Mouse (Mus musculus) colon, adult 2 months (tissue): ENCODE results near the gene Foxb2. TPM values are rescaled to one million over a fixed set of nuclear protein-coding genes. Genes with fewer than 3 reads are reported as not detected.

Experiments
- polyA plus RNA-seq: library from polyadenylated mRNA; depleted of rRNA; stranded (reverse); fragments of >200 nt; gene quantifications from 2 replicates; pipeline ENCODE4 v1.2.3, GENCODE M21; 2012; rRNA removed

Foxb2 gene
- polyA plus RNA-seq, result not detected in 2 replicates

GRCm38 (mm10) chr19:16873221-16873861, at the start of gene Foxb2:
Gene Foxb2, minus strand, starts transcription at chr19:16873805.

Other genes starting within 250 kb of the Foxb2 start
- gene Vps13a, start 92.9 kb downstream of the Foxb2 start, polyA plus RNA-seq, result 0.94 and 1.4 TPM in 2 replicates
- 1.0 and 1.2 TPM in 2 replicates for gene Prune2, start 82.3 kb upstream of the Foxb2 start, polyA plus RNA-seq